Mouse (Mus musculus) liver, postnatal 0 days (tissue): ENCODE results near the gene Xrcc6. TPM values are rescaled to one million over a fixed set of nuclear protein-coding genes. Genes with fewer than 3 reads are reported as not detected.
A peak's percentile ranks its signal among the peaks of the same experiment; 100 is the strongest.

Source experiments
- ATAC-seq: fragments of 200-750 bp; cut with Nextera tagmentation; 2 replicates; pipeline ENCODE4 v1.8.0; 2017; ENCODE audit warnings: mild to moderate bottlenecking, moderate library complexity
- DNase-seq: peaks from one replicate; pipeline ENCODE4 v3.0.0-alpha.2; 2016
- H3K27ac ChIP-seq: fragments of 300-500 bp; sonication (generic); 2 replicates; pipeline ENCODE4 v1.5.1; 2014; ENCODE audit warnings: antibody characterized with exemption, moderate library complexity, mild to moderate bottlenecking, low read depth
- H3K27me3 ChIP-seq: fragments of 300-500 bp; sonication (generic); 2 replicates; pipeline ENCODE4 v1.6.1; 2014; ENCODE audit warnings: low read length, control low read depth, mixed read lengths; ENCODE audit not compliant: insufficient read depth
- H3K36me3 ChIP-seq: fragments of 300-500 bp; sonication (generic); replicated peaks from 2 replicates; pipeline ENCODE4 v1.6.1; 2014; ENCODE audit warnings: mild to moderate bottlenecking, control low read depth, low read length, moderate library complexity, mixed read lengths; ENCODE audit not compliant: insufficient read depth
- H3K4me1 ChIP-seq: fragments of 300-500 bp; sonication (generic); 2 replicates; pipeline ENCODE4 v1.6.1; 2014; ENCODE audit warnings: antibody characterized with exemption, mild to moderate bottlenecking, control low read depth; ENCODE audit not compliant: insufficient read depth
- H3K4me2 ChIP-seq: fragments of 300-500 bp; sonication (generic); 2 replicates; pipeline ENCODE4 v1.6.1; 2014; ENCODE audit warnings: low read depth, mild to moderate bottlenecking, low read length, moderate library complexity, mixed read lengths
- H3K4me3 ChIP-seq: fragments of 300-500 bp; sonication (generic); 2 replicates; pipeline ENCODE4 v1.5.1; 2014; ENCODE audit warnings: low read depth, low read length
- H3K9ac ChIP-seq: fragments of 300-500 bp; sonication (generic); replicated peaks from 2 replicates; pipeline ENCODE4 v1.6.1; 2014; ENCODE audit warnings: mild to moderate bottlenecking, moderate library complexity
- H3K9me3 ChIP-seq: fragments of 300-500 bp; sonication (generic); 2 replicates; pipeline ENCODE4 v1.6.1; 2016; ENCODE audit warnings: mild to moderate bottlenecking, control low read depth, low read length, mixed read lengths
- CTCF ChIP-seq: sonication (generic); IDR thresholded peaks from 2 replicates; pipeline ENCODE4 v1.5.1; 2016; ENCODE audit warnings: antibody characterized with exemption, low read depth
- EP300 ChIP-seq: IDR thresholded peaks from 2 replicates; pipeline ENCODE4 v1.6.1; 2016; ENCODE audit warnings: antibody characterized with exemption, low read depth, mild to moderate bottlenecking
- WGBS: fragments of 180-500 bp; shearing (Covaris S2); extraction: QIAGEN DNeasy Blood & Tissue Kit; methylation state at CpG from one replicate; pipeline ENCODE4 v1.1.7; 2014; ENCODE audit not compliant: insufficient replicate concordance; 5-methylcytosine and 5-hydroxymethylcytosine counted together
- polyA plus RNA-seq: library from polyadenylated mRNA; unstranded; fragments of >200 nt; fragmentation: Nextera tagmentation; extraction: Ambion mirVana; gene quantifications from 2 replicates; pipeline ENCODE4 v1.2.1, GENCODE M21; 2015

Xrcc6 gene
- polyA plus RNA-seq, 1 experiment from 2014 or later, result 27.8 TPM

GRCm38 (mm10) chr15:81985267-81986161 lies 2.1 kb upstream of the Xrcc6 start:
- no peak overlapping the region for H3K4me2 ChIP-seq
- H3K27ac ChIP-seq, result no peak overlapping the region
- ATAC-seq (no peak), DNase-seq (no peak)
- WGBS, result 78% methylated on average over 2 of the region's 2 CpGs
- H3K4me1 ChIP-seq, result peaks cover 14% of the 10 kb centered on the region
- no peaks in the 10 kb centered on the region for H3K9me3 ChIP-seq
- TF ChIP-seq CTCF, result no peak
- TF ChIP-seq EP300, result no peak
- H3K9ac ChIP-seq, result no peak overlapping the region
- no peaks in the 10 kb centered on the region for H3K27me3 ChIP-seq
- H3K4me3 ChIP-seq, result no peak overlapping the region
- no peaks in the 10 kb centered on the region for H3K36me3 ChIP-seq

GRCm38 (mm10) chr15:81989371-81990062 lies 1.9 kb downstream of the Xrcc6 start:
- 46% methylated on average over 11 of the region's 11 CpGs for WGBS
- H3K4me2 ChIP-seq, result peak overlapping the region; percentile 59
- TF ChIP-seq EP300 (no peak), CTCF (peak; percentile 92)

GRCm38 (mm10) chr15:81990549-81990948 lies 2.9 kb downstream of the Xrcc6 start:
- Histone ChIP-seq H3K27ac (peak overlapping the region; percentile 35; the same call in 1 of the 2 replicates), H3K9me3 (no peaks in the 10 kb centered on the region), H3K9ac (peak overlapping the region; percentile 49; the same call in 1 of the 2 replicates), H3K4me1 (peaks cover 17% of the 10 kb centered on the region), H3K27me3 (no peaks in the 10 kb centered on the region), H3K4me3 (peak overlapping the region; percentile 13), H3K4me2 (peak overlapping the region; percentile 59), H3K36me3 (peaks cover 18% of the 10 kb centered on the region)
- ATAC-seq, result peak; percentile 91
- WGBS, result 31% methylated on average over 7 of the region's 7 CpGs
- TF ChIP-seq CTCF (no peak), EP300 (peak; percentile 62; the same call in 1 of the 2 replicates)
- DNase-seq, result peak; percentile 71

More at GRCm38 (mm10) chr15:81989371-81990062, 1.9 kb downstream of the Xrcc6 start:
- ATAC-seq (peak; percentile 77), DNase-seq (peak; percentile 91)
- H3K27ac ChIP-seq, result 0 out of 2 replicates have a peak overlapping the region, but pooled peaks have one; percentile 35
- H3K36me3 ChIP-seq, result peaks cover 13% of the 10 kb centered on the region
- H3K4me1 ChIP-seq, result peaks cover 17% of the 10 kb centered on the region
- H3K4me3 ChIP-seq, result peak overlapping the region; percentile 13; the same call in 1 of the 2 replicates
- H3K27me3 ChIP-seq, result no peaks in the 10 kb centered on the region
- no peaks in the 10 kb centered on the region for H3K9me3 ChIP-seq
- peak overlapping the region; percentile 49; the same call in 1 of the 2 replicates for H3K9ac ChIP-seq

GRCm38 (mm10) chr15:81993992-81994391 lies 6.4 kb downstream of the Xrcc6 start:
- TF ChIP-seq EP300, result no peak
- TF ChIP-seq CTCF, result no peak
- 84% methylated on average over 6 of the region's 6 CpGs for WGBS
- DNase-seq (no peak), ATAC-seq (no peak)
- no peak overlapping the region for H3K4me2 ChIP-seq
- peaks cover 47% of the 10 kb centered on the region for H3K36me3 ChIP-seq
- H3K27ac ChIP-seq, result no peak overlapping the region
- H3K4me1 ChIP-seq, result peaks cover 15% of the 10 kb centered on the region
- H3K9ac ChIP-seq, result no peak overlapping the region
- no peaks in the 10 kb centered on the region for H3K27me3 ChIP-seq
- no peaks in the 10 kb centered on the region for H3K9me3 ChIP-seq
- H3K4me3 ChIP-seq, result no peak overlapping the region

- peaks cover 21% of the 10 kb centered on the region for H3K36me3 ChIP-seq
- H3K27me3 ChIP-seq, result no peaks in the 10 kb centered on the region
- no peak for TF ChIP-seq EP300
- no peak for TF ChIP-seq CTCF
- no peak for DNase-seq
- H3K4me1 ChIP-seq, result peaks cover 17% of the 10 kb centered on the region; the same call in 1 of the 2 replicates
- no peaks in the 10 kb centered on the region for H3K9me3 ChIP-seq
- no peak overlapping the region for H3K4me3 ChIP-seq
- WGBS, result 52% methylated on average over 8 of the region's 8 CpGs
- ATAC-seq, result peak; percentile 29
- H3K9ac ChIP-seq, result no peak overlapping the region
- H3K27ac ChIP-seq, result 0 out of 2 replicates have a peak overlapping the region, but pooled peaks have one; percentile 16
- no peak overlapping the region for H3K4me2 ChIP-seq
These were observed 16.6 kb downstream of the Xrcc6 start for GRCm38 (mm10) chr15:82004257-82004656.

GRCm38 (mm10) chr15:82011947-82012346 lies 24.3 kb downstream of the Xrcc6 start:
- 79% methylated on average over 6 of the region's 6 CpGs for WGBS
- DNase-seq, result no peak
- Histone ChIP-seq H3K27me3 (no peaks in the 10 kb centered on the region), H3K4me1 (peaks cover 22% of the 10 kb centered on the region), H3K9me3 (no peaks in the 10 kb centered on the region), H3K4me3 (no peak overlapping the region), H3K36me3 (no peaks in the 10 kb centered on the region; the same call in none of the 2 replicates), H3K27ac (no peak overlapping the region), H3K9ac (no peak overlapping the region), H3K4me2 (no peak overlapping the region)
- no peak for ATAC-seq
- TF ChIP-seq EP300 (no peak), CTCF (no peak)
